Mouse (Mus musculus): Measurements from ENCODE around the gene Mypop. TPM values are rescaled to one million over a fixed set of nuclear protein-coding genes. Genes with fewer than 3 reads are reported as not detected.

The Mypop gene
- polyA plus RNA-seq, 1 experiment from 2014 or later: 6.3 TPM

GRCm38 (mm10) chr7:18962171-18962792 is 28.8 kb upstream of the Mypop start:
- peak overlapping the region; percentile 17; the same call in 1 of the 2 replicates for H3K4me2 ChIP-seq (replicated peaks)

GRCm38 (mm10) chr7:18962795-18963194 is 28.2 kb upstream of the Mypop start:
- Histone ChIP-seq H3K4me2 (replicated peaks) (peak overlapping the region; percentile 17; the same call in 1 of the 2 replicates), H3K36me3 (no peaks in the 10 kb centered on the region), H3K9ac (no peak overlapping the region), H3K4me1 (peaks cover 20% of the 10 kb centered on the region), H3K9me3 (replicated peaks) (no peaks in the 10 kb centered on the region), H3K27me3 (peaks cover 90% of the 10 kb centered on the region), H3K4me3 (replicated peaks) (peak overlapping the region; percentile 6; the same call in 1 of the 2 replicates), H3K27ac (replicated peaks) (no peak overlapping the region)
- no peak for ATAC-seq (ENCODE audit: insufficient number of reproducible peaks, low FRiP score, low TSS enrichment, low read depth)
- 2% methylated on average over 20 of the region's 20 CpGs for WGBS

More at GRCm38 (mm10) chr7:18962171-18962792, 28.8 kb upstream of the Mypop start:
- Histone ChIP-seq H3K27ac (replicated peaks) (no peak overlapping the region), H3K9me3 (replicated peaks) (no peaks in the 10 kb centered on the region), H3K27me3 (peaks cover 94% of the 10 kb centered on the region), H3K36me3 (no peaks in the 10 kb centered on the region), H3K4me1 (peaks cover 25% of the 10 kb centered on the region), H3K9ac (no peak overlapping the region), H3K4me3 (replicated peaks) (peak overlapping the region; percentile 6; the same call in 1 of the 2 replicates)
- under 1% methylated on average over 17 of the region's 17 CpGs for WGBS
- ATAC-seq (ENCODE audit: insufficient number of reproducible peaks, low FRiP score, low TSS enrichment, low read depth): no peak

GRCm38 (mm10) chr7:18963294-18963843 is 27.7 kb upstream of the Mypop start:
- Histone ChIP-seq H3K4me2 (replicated peaks) (no peak overlapping the region), H3K27ac (replicated peaks) (no peak overlapping the region), H3K4me1 (peaks cover 18% of the 10 kb centered on the region), H3K36me3 (no peaks in the 10 kb centered on the region), H3K4me3 (replicated peaks) (no peak overlapping the region), H3K9me3 (replicated peaks) (no peaks in the 10 kb centered on the region), H3K9ac (no peak overlapping the region), H3K27me3 (peaks cover 85% of the 10 kb centered on the region)
- ATAC-seq (ENCODE audit: insufficient number of reproducible peaks, low FRiP score, low TSS enrichment, low read depth): no peak
- 1% methylated on average over 19 of the region's 19 CpGs for WGBS

GRCm38 (mm10) chr7:18965312-18965711 is 25.7 kb upstream of the Mypop start:
- Histone ChIP-seq H3K27ac (replicated peaks) (no peak overlapping the region), H3K9me3 (replicated peaks) (no peaks in the 10 kb centered on the region), H3K9ac (no peak overlapping the region), H3K4me3 (replicated peaks) (no peak overlapping the region), H3K27me3 (peaks cover 68% of the 10 kb centered on the region), H3K4me1 (peaks cover 14% of the 10 kb centered on the region), H3K36me3 (no peaks in the 10 kb centered on the region), H3K4me2 (replicated peaks) (no peak overlapping the region)
- 72% methylated on average over 5 of the region's 5 CpGs for WGBS
- no peak for ATAC-seq (ENCODE audit: insufficient number of reproducible peaks, low FRiP score, low TSS enrichment, low read depth)

- Histone ChIP-seq H3K4me2 (replicated peaks) (no peak overlapping the region), H3K36me3 (no peaks in the 10 kb centered on the region), H3K27ac (replicated peaks) (no peak overlapping the region), H3K4me1 (peaks cover 11% of the 10 kb centered on the region), H3K27me3 (peaks cover 45% of the 10 kb centered on the region), H3K9me3 (replicated peaks) (no peaks in the 10 kb centered on the region), H3K4me3 (replicated peaks) (no peak overlapping the region), H3K9ac (no peak overlapping the region)
- WGBS: 5% methylated on average over 8 of the region's 8 CpGs
- no peak for ATAC-seq (ENCODE audit: insufficient number of reproducible peaks, low FRiP score, low TSS enrichment, low read depth)
These were observed 23.4 kb upstream of the Mypop start for GRCm38 (mm10) chr7:18967603-18968002.

- H3K36me3 ChIP-seq: no peaks in the 10 kb centered on the region
- ATAC-seq (ENCODE audit: insufficient number of reproducible peaks, low FRiP score, low TSS enrichment, low read depth): no peak
- H3K27ac ChIP-seq (replicated peaks): no peak overlapping the region
- no peaks in the 10 kb centered on the region for H3K4me1 ChIP-seq
- H3K9me3 ChIP-seq (replicated peaks): no peaks in the 10 kb centered on the region
- peaks cover 12% of the 10 kb centered on the region; the same call in 1 of the 2 replicates for H3K27me3 ChIP-seq
- WGBS: 89% methylated on average over 3 of the region's 3 CpGs
- H3K9ac ChIP-seq: no peak overlapping the region
- H3K4me3 ChIP-seq (replicated peaks): no peak overlapping the region
- no peak overlapping the region for H3K4me2 ChIP-seq (replicated peaks)
These were observed 20.1 kb upstream of the Mypop start for GRCm38 (mm10) chr7:18970956-18971355.

GRCm38 (mm10) chr7:18978381-18978780 is 12.7 kb upstream of the Mypop start:
- Histone ChIP-seq H3K4me2 (replicated peaks) (no peak overlapping the region), H3K36me3 (no peaks in the 10 kb centered on the region), H3K9me3 (replicated peaks) (no peaks in the 10 kb centered on the region), H3K9ac (no peak overlapping the region), H3K4me3 (replicated peaks) (no peak overlapping the region), H3K4me1 (no peaks in the 10 kb centered on the region), H3K27ac (replicated peaks) (no peak overlapping the region), H3K27me3 (no peaks in the 10 kb centered on the region)
- ATAC-seq (ENCODE audit: insufficient number of reproducible peaks, low FRiP score, low TSS enrichment, low read depth): no peak
- 70% methylated on average over 9 of the region's 9 CpGs for WGBS

GRCm38 (mm10) chr7:18986503-18986902 is 4.5 kb upstream of the Mypop start:
- Histone ChIP-seq H3K4me2 (replicated peaks) (no peak overlapping the region), H3K27ac (replicated peaks) (no peak overlapping the region)
- WGBS: 71% methylated on average over 2 of the region's 2 CpGs

GRCm38 (mm10) chr7:18987100-18987499 is 3.9 kb upstream of the Mypop start, which contains the start of gene Nanos2:
Nanos2 (plus strand) TSS chr7:18987400.
- 0 out of 2 replicates have a peak, but pooled peaks cover 1% of the 10 kb centered on the region for H3K27me3 ChIP-seq
- H3K27ac ChIP-seq (replicated peaks): no peak within 1 kb of the TSS
- H3K4me2 ChIP-seq (replicated peaks): no peak within 1 kb of the TSS
- no peaks in the 10 kb centered on the region for H3K9me3 ChIP-seq (replicated peaks)
- no peak for ATAC-seq (ENCODE audit: insufficient number of reproducible peaks, low FRiP score, low TSS enrichment, low read depth)
- no peaks in the 10 kb centered on the region for H3K36me3 ChIP-seq
- H3K9ac ChIP-seq: no peak within 1 kb of the TSS
- 73% methylated on average over 2 of the region's 2 CpGs for WGBS
- H3K4me1 ChIP-seq: peaks cover 18% of the 10 kb centered on the region
- H3K4me3 ChIP-seq (replicated peaks): no peak within 1 kb of the TSS

More at GRCm38 (mm10) chr7:18986503-18986902, 4.5 kb upstream of the Mypop start:
- ATAC-seq (ENCODE audit: insufficient number of reproducible peaks, low FRiP score, low TSS enrichment, low read depth): no peak
- no peak overlapping the region for H3K9ac ChIP-seq
- H3K4me3 ChIP-seq (replicated peaks): no peak overlapping the region
- no peaks in the 10 kb centered on the region for H3K36me3 ChIP-seq
- peaks cover 12% of the 10 kb centered on the region for H3K4me1 ChIP-seq
- H3K27me3 ChIP-seq: no peaks in the 10 kb centered on the region
- no peaks in the 10 kb centered on the region for H3K9me3 ChIP-seq (replicated peaks)

GRCm38 (mm10) chr7:18987747-18988146 is 3.3 kb upstream of the Mypop start:
- Histone ChIP-seq H3K4me3 (replicated peaks) (no peak overlapping the region), H3K36me3 (no peaks in the 10 kb centered on the region), H3K9ac (no peak overlapping the region), H3K9me3 (replicated peaks) (no peaks in the 10 kb centered on the region), H3K4me1 (peaks cover 24% of the 10 kb centered on the region), H3K4me2 (replicated peaks) (no peak overlapping the region), H3K27ac (replicated peaks) (no peak overlapping the region), H3K27me3 (0 out of 2 replicates have a peak, but pooled peaks cover 4% of the 10 kb centered on the region)
- no peak for ATAC-seq (ENCODE audit: insufficient number of reproducible peaks, low FRiP score, low TSS enrichment, low read depth)
- WGBS: 71% methylated on average over 13 of the region's 13 CpGs

GRCm38 (mm10) chr7:18988780-18989179 is 2.3 kb upstream of the Mypop start:
- no peak overlapping the region for H3K9ac ChIP-seq
- H3K4me2 ChIP-seq (replicated peaks): no peak overlapping the region
- no peaks in the 10 kb centered on the region for H3K9me3 ChIP-seq (replicated peaks)
- H3K4me3 ChIP-seq (replicated peaks): no peak overlapping the region
- peaks cover 28% of the 10 kb centered on the region for H3K4me1 ChIP-seq
- H3K27ac ChIP-seq (replicated peaks): no peak overlapping the region
- H3K27me3 ChIP-seq: peaks cover 8% of the 10 kb centered on the region; the same call in 1 of the 2 replicates
- WGBS: 67% methylated on average over 6 of the region's 6 CpGs
- ATAC-seq (ENCODE audit: insufficient number of reproducible peaks, low FRiP score, low TSS enrichment, low read depth): no peak
- H3K36me3 ChIP-seq: no peaks in the 10 kb centered on the region

All from embryonic facial prominence, embryonic 15.5 days (tissue).